Mouse (Mus musculus): ENCODE data around the gene Cnga4. TPM values are rescaled to one million over a fixed set of nuclear protein-coding genes. Genes with fewer than 3 reads are reported as not detected.

Gene Cnga4
- polyA plus RNA-seq, 1 experiment from 2014 or later: not detected

Other genes with a start within 250 kb of the Cnga4 start
- gene Olfr684, start 240.9 kb upstream of the Cnga4 start, polyA plus RNA-seq (2015; fragmentation: Nextera tagmentation; extraction: Ambion mirVana): not detected in 2 replicates
- gene Olfr685, start 218.6 kb upstream of the Cnga4 start, polyA plus RNA-seq (2015; fragmentation: Nextera tagmentation; extraction: Ambion mirVana): not detected in 2 replicates
- not detected in 2 replicates for gene Olfr686, start 197.1 kb upstream of the Cnga4 start, polyA plus RNA-seq (2015; fragmentation: Nextera tagmentation; extraction: Ambion mirVana)
- gene Olfr688, start 116.5 kb upstream of the Cnga4 start, polyA plus RNA-seq (2015; fragmentation: Nextera tagmentation; extraction: Ambion mirVana): not detected in 2 replicates
- gene Olfr689, start 93.4 kb upstream of the Cnga4 start, polyA plus RNA-seq (2015; fragmentation: Nextera tagmentation; extraction: Ambion mirVana): not detected in 2 replicates
- gene Olfr690, start 70.5 kb upstream of the Cnga4 start, polyA plus RNA-seq (2015; fragmentation: Nextera tagmentation; extraction: Ambion mirVana): not detected in 2 replicates
- not detected in 2 replicates for gene Olfr691, start 62.3 kb upstream of the Cnga4 start, polyA plus RNA-seq (2015; fragmentation: Nextera tagmentation; extraction: Ambion mirVana)
- not detected in 2 replicates for gene Olfr692, start 36.3 kb upstream of the Cnga4 start, polyA plus RNA-seq (2015; fragmentation: Nextera tagmentation; extraction: Ambion mirVana)
- not detected in 2 replicates for gene Gm5901, start 29.5 kb upstream of the Cnga4 start, polyA plus RNA-seq (2015; fragmentation: Nextera tagmentation; extraction: Ambion mirVana)
- gene Fam160a2, start 4.5 kb upstream of the Cnga4 start, polyA plus RNA-seq (2015; fragmentation: Nextera tagmentation; extraction: Ambion mirVana): 13.7 and 13.8 TPM in 2 replicates
- not detected in 2 replicates for gene Cckbr, start 21.2 kb downstream of the Cnga4 start, polyA plus RNA-seq (2015; fragmentation: Nextera tagmentation; extraction: Ambion mirVana)
- gene Cavin3, start 77.7 kb downstream of the Cnga4 start, polyA plus RNA-seq (2015; fragmentation: Nextera tagmentation; extraction: Ambion mirVana): 4.0 and 5.2 TPM in 2 replicates
- gene Smpd1, start 149.8 kb downstream of the Cnga4 start, polyA plus RNA-seq (2015; fragmentation: Nextera tagmentation; extraction: Ambion mirVana): 21.3 and 21.9 TPM in 2 replicates
- gene Apbb1, start 177.1 kb downstream of the Cnga4 start, polyA plus RNA-seq (2015; fragmentation: Nextera tagmentation; extraction: Ambion mirVana): 1.9 and 3.3 TPM in 2 replicates
- gene Hpx, start 195.6 kb downstream of the Cnga4 start, polyA plus RNA-seq (2015; fragmentation: Nextera tagmentation; extraction: Ambion mirVana): 451 and 504 TPM in 2 replicates
- 3.1 and 4.6 TPM in 2 replicates for gene Trim3, start 229.0 kb downstream of the Cnga4 start, polyA plus RNA-seq (2015; fragmentation: Nextera tagmentation; extraction: Ambion mirVana)
- 91.7 and 106 TPM in 2 replicates for gene Timm10b, start 235.5 kb downstream of the Cnga4 start, polyA plus RNA-seq (2015; fragmentation: Nextera tagmentation; extraction: Ambion mirVana)
- 11.0 and 11.2 TPM in 2 replicates for gene Arfip2, start 235.8 kb downstream of the Cnga4 start, polyA plus RNA-seq (2015; fragmentation: Nextera tagmentation; extraction: Ambion mirVana)
- 4.1 and 17.0 TPM in 2 replicates for gene Gm45799, start 236.0 kb downstream of the Cnga4 start, polyA plus RNA-seq (2015; fragmentation: Nextera tagmentation; extraction: Ambion mirVana)
- gene Dnhd1, start 246.3 kb downstream of the Cnga4 start, polyA plus RNA-seq (2015; fragmentation: Nextera tagmentation; extraction: Ambion mirVana): 0.13 and 0.16 TPM in 2 replicates

Data from liver, embryonic 16.5 days (tissue).